13 mouse cellular contexts compared by ENCODE assay signal in genomic region chr5:32351721-32352465, GRCm38 (mm10).
"Had no signal": no experiment of that assay in that cellular context is flagged by ENCODE, and none has a peak within 500 bp of the region (broad histone marks: within the 10 kb centered on the region; RNA-seq: fewer than 3 reads in every experiment).

No protein-coding gene starts in this region.

- H3K27me3 ChIP-seq: limb, embryonic 15.5 days; liver, embryonic 13.5 days; midbrain, embryonic 13.5 days; neural tube, embryonic 13.5 days had no signal

- DNase-seq: kidney, adult 18-20 months; kidney, postnatal 10 days; kidney, postnatal 4 days; liver, embryonic 13.5 days; liver, postnatal 0 days; retina, postnatal 1 day; right cerebral cortex, postnatal 4 days; thymus, adult 18-20 months; thymus, postnatal 14 days had no signal

- H3K4me2 ChIP-seq: limb, embryonic 15.5 days; liver, embryonic 13.5 days; midbrain, embryonic 13.5 days; neural tube, embryonic 13.5 days had no signal

- H3K9me3 ChIP-seq: limb, embryonic 15.5 days; liver, embryonic 13.5 days; midbrain, embryonic 13.5 days; neural tube, embryonic 13.5 days had no signal

- H3K9ac ChIP-seq: limb, embryonic 15.5 days; liver, embryonic 13.5 days; liver, postnatal 0 days; midbrain, embryonic 13.5 days; neural tube, embryonic 13.5 days had no signal

- H3K36me3 ChIP-seq: limb, embryonic 15.5 days; liver, embryonic 13.5 days; midbrain, embryonic 13.5 days; neural tube, embryonic 13.5 days had no signal

- ATAC-seq: liver, postnatal 0 days; midbrain, embryonic 13.5 days had no signal

- H3K4me3 ChIP-seq: layer of hippocampus, adult 2 months; limb, embryonic 15.5 days; liver, embryonic 13.5 days; midbrain, embryonic 13.5 days; neural tube, embryonic 13.5 days had no signal

- H3K27ac ChIP-seq: limb, embryonic 15.5 days; liver, embryonic 13.5 days; midbrain, embryonic 13.5 days; neural tube, embryonic 13.5 days had no signal

- H3K4me1 ChIP-seq: liver, embryonic 13.5 days; midbrain, embryonic 13.5 days; neural tube, embryonic 13.5 days had no signal
